Mouse (Mus musculus) hindbrain, embryonic 14.5 days (tissue): ENCODE results near the gene Prss53. TPM values are rescaled to one million over a fixed set of nuclear protein-coding genes. Genes with fewer than 3 reads are reported as not detected.
A peak's percentile ranks its signal among the peaks of the same experiment; 100 is the strongest.

ENCODE experiments used
- ATAC-seq: fragments of 200-750 bp; cut with Nextera tagmentation; 2 replicates; pipeline ENCODE4 v1.8.0; 2017; ENCODE audit warnings: moderate number of reproducible peaks, mild to moderate bottlenecking, moderate TSS enrichment, moderate library complexity; ENCODE audit not compliant: low FRiP score
- DNase-seq: peaks from one replicate; pipeline ENCODE4 v3.0.0-alpha.2; 2015; ENCODE audit warnings: low spot score
- H3K27ac ChIP-seq: fragments of 300-500 bp; sonication (generic); 2 replicates; pipeline ENCODE4 v1.5.1; 2014; ENCODE audit warnings: mild to moderate bottlenecking, moderate library complexity
- H3K27me3 ChIP-seq: fragments of 300-500 bp; sonication (generic); 2 replicates; pipeline ENCODE4 v1.6.1; 2014; ENCODE audit warnings: mild to moderate bottlenecking, low read length, mixed read lengths; ENCODE audit not compliant: control insufficient read depth, insufficient read depth
- H3K36me3 ChIP-seq: fragments of 300-500 bp; sonication (generic); replicated peaks from 2 replicates; pipeline ENCODE4 v1.6.1; 2014; ENCODE audit not compliant: control insufficient read depth, insufficient read depth
- H3K4me1 ChIP-seq: fragments of 300-500 bp; sonication (generic); replicated peaks from 2 replicates; pipeline ENCODE4 v1.6.1; 2014; ENCODE audit warnings: antibody characterized with exemption, low read length, mixed read lengths; ENCODE audit not compliant: control insufficient read depth, insufficient read depth
- H3K4me2 ChIP-seq: fragments of 300-500 bp; sonication (generic); replicated peaks from 2 replicates; pipeline ENCODE4 v1.6.1; 2014; ENCODE audit warnings: mild to moderate bottlenecking, moderate library complexity
- H3K4me3 ChIP-seq: fragments of 300-500 bp; sonication (generic); replicated peaks from 2 replicates; pipeline ENCODE4 v1.5.1; 2014; ENCODE audit warnings: mild to moderate bottlenecking, low read length
- H3K9ac ChIP-seq: fragments of 300-500 bp; sonication (generic); 2 replicates; pipeline ENCODE4 v1.6.1; 2014
- H3K9me3 ChIP-seq: fragments of 300-500 bp; sonication (generic); 2 replicates; pipeline ENCODE4 v1.6.1; 2016; ENCODE audit warnings: low read length; ENCODE audit not compliant: control insufficient read depth
- WGBS: fragments of 180-500 bp; shearing (Covaris S2); extraction: QIAGEN DNeasy Blood & Tissue Kit; methylation state at CpG from one replicate; pipeline ENCODE4 v1.1.7; 2014; 5-methylcytosine and 5-hydroxymethylcytosine counted together
- polyA plus RNA-seq: library from polyadenylated mRNA; unstranded; fragments of >200 nt; fragmentation: Nextera tagmentation; extraction: Ambion mirVana; gene quantifications from 2 replicates; pipeline ENCODE4 v1.2.1, GENCODE M21; 2014

Gene Prss53
- polyA plus RNA-seq, 1 experiment from 2014 or later, result 0.83 TPM

DNA sequence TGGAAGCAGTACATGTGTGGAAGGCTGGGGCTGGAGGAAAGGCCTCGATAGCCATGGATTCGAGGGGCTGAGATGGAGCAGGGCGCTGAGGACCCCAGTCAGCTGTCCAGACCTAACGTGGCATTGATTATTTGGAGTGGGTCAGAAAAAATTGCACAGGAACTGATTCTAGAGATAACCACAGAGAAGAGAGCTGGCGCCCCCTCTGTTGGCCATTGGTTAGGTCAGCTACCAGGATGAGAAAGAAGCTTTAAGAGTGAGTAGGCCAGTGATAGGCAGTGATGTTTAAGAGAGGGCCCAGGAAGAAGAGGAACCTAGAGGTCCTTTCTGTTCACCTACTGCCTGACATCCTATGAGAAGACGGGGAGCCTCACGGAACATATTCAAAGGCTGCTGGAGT lies 28.5 kb upstream of the Prss53 start:
- no peak for DNase-seq
- peaks cover 73% of the 10 kb centered on the region for H3K36me3 ChIP-seq
- 77% methylated on average over 7 of the region's 7 CpGs for WGBS

DNA sequence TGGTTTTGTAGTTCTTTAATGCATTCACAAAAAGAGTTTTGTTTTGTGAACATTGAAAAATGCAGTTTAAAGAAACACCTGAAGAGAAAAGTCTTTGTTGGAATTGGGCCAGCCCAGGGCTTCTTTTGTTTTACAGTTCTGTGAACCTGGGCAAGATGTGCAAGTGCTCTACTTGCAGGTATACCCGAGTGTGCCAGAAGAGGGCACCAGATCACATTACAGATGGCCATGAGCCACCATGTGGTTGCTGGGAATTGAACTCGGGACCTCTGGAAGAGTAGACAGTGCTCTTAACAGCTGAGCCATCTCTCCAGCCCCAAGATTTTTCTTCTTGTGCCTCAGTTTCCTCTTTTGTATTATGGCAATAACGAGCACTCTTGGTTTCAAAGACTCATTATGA lies 27.4 kb upstream of the Prss53 start:
- no peak overlapping the region for H3K9ac ChIP-seq
- 58% methylated on average over 3 of the region's 3 CpGs for WGBS
- no peak for DNase-seq
- peaks cover 63% of the 10 kb centered on the region for H3K36me3 ChIP-seq
- no peak overlapping the region for H3K4me2 ChIP-seq
- H3K27ac ChIP-seq, result no peak overlapping the region
- no peak for ATAC-seq
- peaks cover under 1% of the 10 kb centered on the region; the same call in 1 of the 2 replicates for H3K4me1 ChIP-seq
- H3K4me3 ChIP-seq, result no peak overlapping the region
- H3K9me3 ChIP-seq, result no peaks in the 10 kb centered on the region
- H3K27me3 ChIP-seq, result no peaks in the 10 kb centered on the region

More for the DNA sequence above, 28.5 kb upstream of the Prss53 start:
- no peak overlapping the region for H3K4me2 ChIP-seq
- H3K4me3 ChIP-seq, result no peak overlapping the region
- no peak overlapping the region for H3K27ac ChIP-seq
- no peak for ATAC-seq
- H3K4me1 ChIP-seq, result no peaks in the 10 kb centered on the region
- no peak overlapping the region for H3K9ac ChIP-seq
- no peaks in the 10 kb centered on the region for H3K27me3 ChIP-seq
- H3K9me3 ChIP-seq, result no peaks in the 10 kb centered on the region

DNA sequence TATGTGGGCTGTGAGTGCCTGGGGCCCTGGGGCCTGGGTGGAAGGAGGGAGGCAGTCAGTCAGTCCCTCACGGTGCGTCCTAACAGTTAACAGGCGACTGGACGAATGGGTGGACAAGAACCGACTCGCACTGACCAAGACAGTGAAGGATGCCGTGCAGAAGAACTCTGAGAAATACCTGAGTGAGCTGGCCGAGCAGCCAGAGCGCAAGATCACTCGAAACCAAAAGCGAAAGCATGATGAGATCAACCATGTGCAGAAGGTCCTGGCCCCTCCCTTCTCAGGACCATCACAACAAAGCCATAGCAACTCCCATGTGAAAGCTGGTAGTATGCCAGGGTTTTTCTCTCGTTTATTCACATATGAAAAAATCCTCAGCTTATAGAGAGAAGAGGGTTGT lies 24.5 kb upstream of the Prss53 start:
- no peak overlapping the region for H3K9ac ChIP-seq
- H3K4me2 ChIP-seq, result no peak overlapping the region
- no peaks in the 10 kb centered on the region for H3K9me3 ChIP-seq
- H3K4me3 ChIP-seq, result no peak overlapping the region
- H3K27me3 ChIP-seq, result no peaks in the 10 kb centered on the region
- H3K4me1 ChIP-seq, result peaks cover 9% of the 10 kb centered on the region
- DNase-seq (no peak), ATAC-seq (no peak)
- H3K27ac ChIP-seq, result no peak overlapping the region
- 96% methylated on average over 12 of the region's 12 CpGs for WGBS
- H3K36me3 ChIP-seq, result peaks cover 40% of the 10 kb centered on the region

DNA sequence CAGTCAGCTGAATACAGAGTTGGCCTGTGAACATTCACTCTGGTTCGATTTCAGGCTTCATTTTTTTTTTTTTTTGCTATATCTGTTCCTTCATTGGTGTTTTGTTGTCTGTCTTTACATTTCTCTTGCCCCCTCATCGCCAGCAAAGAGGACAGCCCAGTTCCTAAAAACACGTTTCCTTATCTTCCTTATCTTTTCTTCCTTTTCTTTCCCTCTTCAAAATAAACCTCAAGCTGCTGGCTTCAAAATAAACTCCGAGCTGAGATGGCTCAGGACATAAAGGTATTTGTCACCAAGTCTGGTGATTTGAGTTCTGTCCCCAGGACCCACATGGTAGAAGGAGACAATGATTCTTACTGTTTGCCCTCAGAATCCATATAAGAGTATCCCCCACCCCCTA lies 22.2 kb upstream of the Prss53 start:
- no peaks in the 10 kb centered on the region for H3K27me3 ChIP-seq
- H3K36me3 ChIP-seq, result peaks cover 39% of the 10 kb centered on the region
- no peak for DNase-seq
- 26% methylated on average over 4 of the region's 4 CpGs for WGBS
- no peaks in the 10 kb centered on the region for H3K9me3 ChIP-seq
- no peak for ATAC-seq
- peak overlapping the region; percentile 71 for H3K4me3 ChIP-seq
- peaks cover 9% of the 10 kb centered on the region for H3K4me1 ChIP-seq
- peak overlapping the region; percentile 72 for H3K9ac ChIP-seq
- H3K27ac ChIP-seq, result no peak overlapping the region; the same call in 1 of the 2 replicates
- peak overlapping the region; percentile 79 for H3K4me2 ChIP-seq

DNA sequence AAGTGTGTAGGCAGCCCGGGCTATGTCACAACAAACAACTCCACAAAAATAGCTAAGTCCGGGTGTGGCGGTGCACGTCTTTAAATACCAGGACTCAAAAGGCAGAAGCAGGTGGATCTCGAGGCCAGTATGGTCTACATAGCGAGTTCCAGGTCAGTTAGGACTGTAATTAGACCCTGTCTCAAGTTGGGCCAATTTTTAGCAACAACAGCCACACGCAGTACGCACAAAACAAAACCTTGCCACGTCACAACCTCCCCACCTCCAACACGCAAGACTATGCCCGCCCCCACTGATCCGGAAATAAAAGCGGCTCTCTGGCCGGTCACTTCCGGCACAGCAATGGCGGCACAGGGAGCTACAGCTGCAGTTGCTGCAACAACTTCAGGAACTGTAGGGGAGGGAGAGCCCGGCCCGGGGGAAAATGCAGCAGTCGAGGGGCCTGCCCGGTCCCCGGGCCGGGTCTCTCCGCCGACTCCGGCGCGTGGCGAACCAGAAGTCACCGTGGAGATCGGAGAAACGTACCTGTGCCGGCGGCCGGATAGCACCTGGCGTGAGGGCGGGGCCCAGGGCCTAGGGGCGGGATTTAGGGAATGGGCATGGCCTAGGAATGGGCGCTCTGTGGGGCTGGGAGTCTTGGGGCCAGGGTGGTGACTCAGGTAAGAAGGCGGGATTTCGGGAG lies 21.6 kb upstream of the Prss53 start, which contains the start of gene Kat8:
Gene Kat8, plus strand, starts transcription at position 327 of the 682 bp plus-strand sequence.
- H3K27me3 ChIP-seq, result no peaks in the 10 kb centered on the region
- WGBS, result 1% methylated on average over 40 of the region's 40 CpGs

DNA sequence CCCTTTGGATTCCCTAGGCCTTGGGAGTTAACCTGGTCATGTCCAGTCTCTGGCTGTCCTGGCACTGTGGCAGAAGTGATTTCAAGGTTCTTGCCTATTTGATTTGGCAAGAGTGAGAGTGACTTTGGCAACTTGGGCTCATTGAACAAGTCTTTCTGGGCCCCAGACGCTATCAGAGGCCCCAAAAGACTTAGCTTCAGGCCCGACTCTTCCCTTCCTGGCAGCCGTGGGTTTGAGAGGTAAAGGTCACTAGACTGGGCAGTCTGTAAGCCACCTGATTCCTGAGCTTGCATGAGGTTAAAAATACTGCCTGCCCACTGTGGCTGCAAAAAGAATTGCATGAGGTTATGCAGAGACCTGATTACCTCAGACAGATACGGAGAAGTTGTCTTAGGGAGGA lies 17.9 kb upstream of the Prss53 start:
- Histone ChIP-seq H3K4me1 (peaks cover 17% of the 10 kb centered on the region), H3K27ac (no peak overlapping the region), H3K36me3 (peaks cover 32% of the 10 kb centered on the region), H3K9me3 (no peaks in the 10 kb centered on the region), H3K27me3 (no peaks in the 10 kb centered on the region), H3K9ac (no peak overlapping the region), H3K4me2 (no peak overlapping the region), H3K4me3 (no peak overlapping the region)
- 94% methylated on average over 4 of the region's 4 CpGs for WGBS
- ATAC-seq, result no peak
- DNase-seq, result no peak

More for the DNA sequence above, 21.6 kb upstream of the Prss53 start, which contains the start of gene Kat8:
- Histone ChIP-seq H3K27ac (peak within 1 kb of the TSS; percentile 87), H3K4me3 (peak within 1 kb of the TSS; percentile 71), H3K9ac (peak within 1 kb of the TSS; percentile 72), H3K4me1 (peaks cover 9% of the 10 kb centered on the region), H3K36me3 (peaks cover 40% of the 10 kb centered on the region), H3K9me3 (no peaks in the 10 kb centered on the region), H3K4me2 (peak within 1 kb of the TSS; percentile 79)
- peak; percentile 96 for ATAC-seq
- peak; percentile 95 for DNase-seq

DNA sequence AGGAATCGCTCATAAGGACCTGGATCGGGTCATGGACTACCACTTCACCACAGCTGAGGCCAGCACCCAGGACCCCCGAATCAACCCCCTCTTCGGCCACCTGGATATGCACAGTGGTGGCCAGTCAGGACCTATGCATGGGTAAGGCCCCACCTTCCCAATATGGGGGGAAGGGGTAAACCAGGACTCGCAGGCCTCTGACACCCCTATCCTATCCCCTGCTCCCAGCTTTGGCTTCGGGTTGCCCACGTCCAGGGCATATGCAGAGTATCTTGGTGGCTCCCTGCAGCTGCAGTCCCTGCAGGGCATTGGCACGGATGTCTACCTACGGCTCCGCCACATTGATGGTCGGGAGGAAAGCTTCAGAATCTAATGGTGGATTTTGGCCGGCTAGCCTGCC lies 17.2 kb upstream of the Prss53 start:
- no peak overlapping the region for H3K27ac ChIP-seq
- no peaks in the 10 kb centered on the region for H3K9me3 ChIP-seq
- ATAC-seq (no peak), DNase-seq (no peak)
- H3K4me3 ChIP-seq, result no peak overlapping the region
- peaks cover 32% of the 10 kb centered on the region for H3K36me3 ChIP-seq
- 95% methylated on average over 12 of the region's 12 CpGs for WGBS
- no peak overlapping the region for H3K9ac ChIP-seq
- no peak overlapping the region for H3K4me2 ChIP-seq
- H3K4me1 ChIP-seq, result peaks cover 14% of the 10 kb centered on the region
- no peaks in the 10 kb centered on the region for H3K27me3 ChIP-seq

DNA sequence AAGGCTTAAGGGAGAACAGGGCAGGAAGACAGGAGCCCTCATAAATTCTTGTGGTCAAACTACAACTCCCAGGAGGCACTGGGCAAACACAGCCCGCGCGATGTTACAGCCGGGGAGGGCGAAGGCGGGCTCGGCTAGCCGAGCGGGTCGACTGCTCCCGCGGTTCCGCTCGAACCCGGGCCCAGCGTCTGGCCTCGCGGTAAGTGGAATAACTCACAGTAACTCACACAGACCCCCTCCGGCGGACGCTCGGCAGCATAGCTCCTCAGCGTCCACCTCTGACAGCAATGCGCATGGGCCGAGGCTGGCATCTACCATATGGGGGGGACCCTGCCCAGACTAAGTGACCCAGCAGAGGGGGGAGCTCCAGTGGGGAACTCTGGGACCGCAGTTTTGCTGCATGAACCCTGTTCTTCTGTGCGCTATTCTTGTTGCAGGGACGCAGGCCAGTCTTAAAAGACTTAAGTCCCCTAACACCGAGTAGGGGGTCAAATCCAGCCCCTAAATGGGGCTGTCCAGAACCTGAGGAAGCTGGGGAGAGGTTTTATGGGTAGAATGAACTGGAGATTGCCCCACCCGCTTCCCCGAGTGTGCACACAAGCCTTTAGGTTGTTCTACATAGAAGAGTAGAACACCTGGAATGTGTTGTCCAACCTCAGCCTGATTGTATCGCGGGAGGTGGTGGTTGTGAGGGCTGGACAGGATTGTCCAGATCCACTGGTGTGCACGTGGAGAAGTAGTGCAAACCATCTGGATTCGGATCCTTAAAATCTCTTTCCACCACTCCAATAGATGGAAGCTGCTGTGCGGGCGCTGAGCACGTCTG lies 13.4 kb upstream of the Prss53 start, which contains the start of gene Bckdk:
Gene Bckdk, plus strand, starts transcription at position 112 of the 826 bp plus-strand sequence.
- Histone ChIP-seq H3K4me3 (peak within 1 kb of the TSS; percentile 50), H3K36me3 (peaks cover 30% of the 10 kb centered on the region), H3K9me3 (no peaks in the 10 kb centered on the region), H3K4me1 (peaks cover 7% of the 10 kb centered on the region), H3K27ac (peak within 1 kb of the TSS; percentile 77), H3K4me2 (peak within 1 kb of the TSS; percentile 81), H3K27me3 (no peaks in the 10 kb centered on the region), H3K9ac (peak within 1 kb of the TSS; percentile 77)
- DNase-seq, result peak; percentile 83
- 10% methylated on average over 38 of the region's 38 CpGs for WGBS
- peak; percentile 90 for ATAC-seq

DNA sequence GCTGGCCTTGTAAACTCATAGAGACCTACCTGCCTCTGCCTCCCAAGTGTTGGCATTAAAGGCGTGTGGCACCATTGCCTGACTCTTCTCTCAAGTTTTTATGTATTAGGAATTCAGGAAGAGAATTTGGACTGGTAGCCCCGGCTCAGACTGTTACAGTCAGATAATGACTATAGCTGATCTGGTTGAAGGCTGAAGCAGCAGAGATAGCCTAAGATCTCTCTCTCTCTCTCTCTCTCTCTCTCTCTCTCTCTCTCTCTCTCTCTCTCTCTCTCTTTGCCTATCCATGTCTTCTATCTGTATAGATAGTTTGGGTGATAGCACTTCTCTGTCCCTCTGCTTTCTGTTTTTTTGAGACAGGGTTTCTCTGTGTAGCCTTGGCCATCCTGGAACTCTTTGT lies 11.0 kb upstream of the Prss53 start:
- Histone ChIP-seq H3K4me1 (peaks cover 7% of the 10 kb centered on the region), H3K4me2 (no peak overlapping the region), H3K9ac (no peak overlapping the region), H3K9me3 (no peaks in the 10 kb centered on the region), H3K36me3 (peaks cover 6% of the 10 kb centered on the region), H3K4me3 (no peak overlapping the region), H3K27me3 (no peaks in the 10 kb centered on the region), H3K27ac (no peak overlapping the region)
- no peak for ATAC-seq
- 63% methylated on average over 2 of the region's 2 CpGs for WGBS
- no peak for DNase-seq
